Mouse (Mus musculus): ENCODE measurements around the gene Nfe2l1. TPM values are rescaled to one million over a fixed set of nuclear protein-coding genes. Genes with fewer than 3 reads are reported as not detected.

The Nfe2l1 gene
- total RNA-seq, 1 experiment from 2014 or later: 50.1 TPM

DNA sequence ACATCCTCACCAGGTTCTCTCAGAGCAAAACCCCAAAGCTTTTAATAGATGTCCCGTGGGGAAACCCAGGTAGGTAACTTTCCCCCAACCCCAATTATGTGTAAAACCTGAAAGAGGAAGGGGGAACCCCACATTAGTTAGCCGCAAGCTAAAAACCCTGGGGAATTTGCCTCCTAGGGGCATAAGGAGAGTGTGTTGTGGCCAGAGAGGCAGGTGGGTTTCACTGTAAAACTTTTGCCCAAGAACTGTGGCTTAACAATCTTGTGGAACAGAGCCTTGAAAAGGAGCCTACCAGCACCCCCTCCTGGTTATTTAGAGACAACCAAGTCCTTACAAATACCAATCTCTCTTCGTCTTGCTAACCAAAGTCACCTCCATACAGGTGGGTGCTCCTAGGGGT, 55.2 kb downstream of the Nfe2l1 start:
- no peak for ATAC-seq (replicated peaks in 1 of 2; ENCODE audit: insufficient read depth in 1 of 2, low FRiP score in 2 of 2, low TSS enrichment in 1 of 2, low read depth in 1 of 2, poor library complexity in 2 of 2, severe bottlenecking in 2 of 2)

DNA sequence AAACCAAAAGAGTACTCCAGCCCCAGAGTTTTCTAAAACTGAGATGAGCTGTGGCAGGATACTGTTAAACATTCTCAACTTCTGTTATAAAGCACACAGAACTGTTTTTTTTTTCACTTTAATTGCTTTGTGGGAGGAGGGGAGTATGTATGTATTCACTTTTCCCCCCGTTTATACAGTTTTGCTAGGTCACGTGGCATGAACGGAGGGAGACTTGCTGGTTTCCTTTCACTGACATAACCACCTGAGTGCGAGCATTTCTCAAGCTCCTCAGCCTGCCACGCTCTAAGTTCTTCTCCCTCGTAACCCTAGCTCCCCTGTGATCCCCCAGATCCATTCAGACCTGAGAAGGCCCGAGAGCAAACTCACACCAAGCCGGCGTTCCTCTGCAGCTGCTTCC, 57.4 kb downstream of the Nfe2l1 start:
- no peak for ATAC-seq (replicated peaks in 1 of 2; ENCODE audit: insufficient read depth in 1 of 2, low FRiP score in 2 of 2, low TSS enrichment in 1 of 2, low read depth in 1 of 2, poor library complexity in 2 of 2, severe bottlenecking in 2 of 2)

DNA sequence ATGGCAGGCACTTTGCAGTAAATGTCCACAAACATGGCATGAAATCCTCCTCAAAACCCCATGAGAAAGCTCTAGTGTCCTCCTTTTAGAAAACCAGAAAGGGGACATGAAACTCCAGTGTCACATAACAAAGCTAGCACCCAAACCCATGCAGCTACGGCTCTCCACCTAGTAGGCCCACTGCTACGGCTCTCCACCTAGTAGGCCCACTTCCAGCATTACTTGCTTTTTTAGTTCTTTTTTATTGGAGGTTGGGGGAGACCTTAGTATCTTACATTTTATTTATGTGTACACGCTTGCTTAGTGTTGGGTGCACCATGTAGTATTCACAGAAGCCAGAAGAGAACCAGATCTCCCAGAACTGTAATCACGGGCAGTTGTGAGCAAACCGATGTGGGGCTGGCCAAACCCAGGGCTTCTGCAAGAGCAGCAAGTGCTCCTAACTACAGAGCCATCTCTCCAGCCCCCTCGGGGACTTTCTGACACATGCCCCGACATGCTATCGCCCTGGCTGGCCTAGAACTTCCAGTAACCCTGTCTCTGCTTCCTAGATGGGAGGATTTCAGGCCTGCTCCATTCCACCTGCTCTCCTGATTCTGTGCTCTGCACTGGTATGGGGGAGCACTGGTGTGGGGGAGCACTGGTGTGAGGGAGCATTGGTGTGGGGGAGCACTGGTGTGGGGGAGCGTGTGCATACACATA, 58.3 kb downstream of the Nfe2l1 start:
- no peak for ATAC-seq (replicated peaks in 1 of 2; ENCODE audit: insufficient read depth in 1 of 2, low FRiP score in 2 of 2, low TSS enrichment in 1 of 2, low read depth in 1 of 2, poor library complexity in 2 of 2, severe bottlenecking in 2 of 2)

DNA sequence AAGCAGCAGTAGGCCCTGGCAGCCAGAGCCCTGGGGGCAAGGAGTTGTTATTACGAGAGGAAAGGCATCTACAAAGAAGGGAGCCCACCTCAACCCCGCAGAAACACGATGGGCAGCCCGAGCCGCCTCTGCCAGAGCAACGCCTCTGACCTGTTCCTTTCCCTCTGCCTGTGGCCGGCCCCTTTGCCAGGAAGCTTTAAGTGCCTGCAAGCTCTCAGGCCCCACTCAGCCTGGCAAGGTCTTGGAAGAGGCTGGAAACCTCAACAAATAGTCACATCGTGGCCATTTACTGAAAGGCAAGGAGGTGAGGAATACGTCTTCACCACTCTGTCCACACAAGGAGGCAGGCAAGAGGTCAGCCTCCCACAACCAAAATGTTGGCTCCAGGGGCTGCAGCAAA, 61.5 kb downstream of the Nfe2l1 start:
- ATAC-seq (replicated peaks in 1 of 2; ENCODE audit: insufficient read depth in 1 of 2, low FRiP score in 2 of 2, low TSS enrichment in 1 of 2, low read depth in 1 of 2, poor library complexity in 2 of 2, severe bottlenecking in 2 of 2): no peak

Other genes with a start within 250 kb of the Nfe2l1 start
- gene Snx11, start 52.4 kb downstream of the Nfe2l1 start, total RNA-seq (2017): 14.2 and 16.9 TPM in 2 replicates
- gene Cbx1, start 40.8 kb downstream of the Nfe2l1 start, total RNA-seq (2017): 102 and 160 TPM in 2 replicates
- gene Copz2, start 19.9 kb upstream of the Nfe2l1 start, total RNA-seq (2017): 3.1 and 5.9 TPM in 2 replicates
- gene Cdk5rap3, start 86.5 kb upstream of the Nfe2l1 start, total RNA-seq (2017): 48.3 and 59.6 TPM in 2 replicates
- 0.74 TPM in 1 of 2 replicates, not detected in the other for gene Prr15l, start 98.1 kb upstream of the Nfe2l1 start, total RNA-seq (2017)
- gene Pnpo, start 114.0 kb upstream of the Nfe2l1 start, total RNA-seq (2017): 32.5 and 32.6 TPM in 2 replicates
- 2.5 and 3.1 TPM in 2 replicates for gene Sp2, start 153.0 kb upstream of the Nfe2l1 start, total RNA-seq (2017)
- 0.05 and 0.19 TPM in 2 replicates for gene Sp6, start 183.4 kb upstream of the Nfe2l1 start, total RNA-seq (2017)
- gene Scrn2, start 200.0 kb upstream of the Nfe2l1 start, total RNA-seq (2017): 22.6 and 35.3 TPM in 2 replicates
- 0.63 TPM in 1 of 2 replicates, not detected in the other for gene Lrrc46, start 211.4 kb upstream of the Nfe2l1 start, total RNA-seq (2017)
- gene Mrpl10, start 211.6 kb upstream of the Nfe2l1 start, total RNA-seq (2017): 13.9 and 17.1 TPM in 2 replicates
- 13.3 and 13.4 TPM in 2 replicates for gene Osbpl7, start 220.7 kb upstream of the Nfe2l1 start, total RNA-seq (2017)